Comparison of ENCODE assay signal across 16 mouse cellular contexts in genomic region chr9:119025263-119025662, GRCm38 (mm10). TPM values are rescaled to one million over a fixed set of nuclear protein-coding genes. Genes with fewer than 3 reads are reported as not detected.
A peak's percentile ranks its signal among the peaks of the same experiment; 100 is the strongest.
DNase-seq lines count a peak whose midpoint lies in the region; ATAC-seq and TF ChIP-seq lines count a peak whose summit lies in the region.
"Had no signal": no experiment of that assay in that cellular context is flagged by ENCODE, and none has a peak within 500 bp of the region (broad histone marks: within the 10 kb centered on the region; RNA-seq: fewer than 3 reads in every experiment).

No protein-coding gene starts in this region.

- H3K4me1 ChIP-seq in intestine, embryonic 15.5 days (replicated peaks) = peaks cover 2% of the 10 kb centered on the region; the same call in 1 of the 2 replicates
- peaks cover 70% of the 10 kb centered on the region for H3K4me1 ChIP-seq in kidney, embryonic 15.5 days
- peaks cover 35% of the 10 kb centered on the region for H3K4me1 ChIP-seq in limb, embryonic 12.5 days (replicated peaks)
- H3K4me1 ChIP-seq: hindbrain, embryonic 12.5 days; midbrain, embryonic 12.5 days had no signal

- H3K27me3 ChIP-seq in intestine, embryonic 15.5 days (replicated peaks) = no peaks in the 10 kb centered on the region
- H3K27me3 ChIP-seq in kidney, embryonic 15.5 days = no peaks in the 10 kb centered on the region
- no peaks in the 10 kb centered on the region for H3K27me3 ChIP-seq in limb, embryonic 12.5 days
- H3K27me3 ChIP-seq: hindbrain, embryonic 12.5 days; midbrain, embryonic 12.5 days had no signal

- H3K4me2 ChIP-seq in intestine, embryonic 15.5 days (replicated peaks) = no peak overlapping the region
- peak overlapping the region; percentile 30; the same call in 1 of the 2 replicates for H3K4me2 ChIP-seq in kidney, embryonic 15.5 days
- no peak overlapping the region for H3K4me2 ChIP-seq in limb, embryonic 12.5 days
- H3K4me2 ChIP-seq: hindbrain, embryonic 12.5 days; midbrain, embryonic 12.5 days had no signal

- WGBS in intestine, embryonic 15.5 days = 59% methylated on average over 6 of the region's 6 CpGs
- WGBS in kidney, embryonic 15.5 days = 25% methylated on average over 6 of the region's 6 CpGs
- WGBS in limb, embryonic 12.5 days = 57% methylated on average over 6 of the region's 6 CpGs

- H3K9me3 ChIP-seq in intestine, embryonic 15.5 days = no peaks in the 10 kb centered on the region
- H3K9me3 ChIP-seq in kidney, embryonic 15.5 days (replicated peaks) = no peaks in the 10 kb centered on the region
- no peaks in the 10 kb centered on the region for H3K9me3 ChIP-seq in limb, embryonic 12.5 days
- H3K9me3 ChIP-seq: hindbrain, embryonic 12.5 days; midbrain, embryonic 12.5 days had no signal

- H3K27ac ChIP-seq in gastrocnemius, adult 2 months = 0 out of 2 replicates have a peak overlapping the region, but pooled peaks have one; percentile 8
- 0 out of 2 replicates have a peak overlapping the region, but pooled peaks have one; percentile 3 for H3K27ac ChIP-seq in intestine, embryonic 15.5 days
- H3K27ac ChIP-seq in kidney, embryonic 15.5 days = peak overlapping the region; percentile 95
- peak overlapping the region; percentile 66; the same call in 1 of the 2 replicates for H3K27ac ChIP-seq in limb, embryonic 12.5 days
- H3K27ac ChIP-seq: heart, adult 2 months; hindbrain, embryonic 12.5 days; liver, embryonic 14.5 days; midbrain, embryonic 12.5 days had no signal

- no peaks in the 10 kb centered on the region; the same call in 1 of the 2 replicates for H3K36me3 ChIP-seq in intestine, embryonic 15.5 days
- peaks cover 30% of the 10 kb centered on the region for H3K36me3 ChIP-seq in kidney, embryonic 15.5 days
- peaks cover 31% of the 10 kb centered on the region for H3K36me3 ChIP-seq in limb, embryonic 12.5 days
- H3K36me3 ChIP-seq: hindbrain, embryonic 12.5 days; midbrain, embryonic 12.5 days had no signal

- no peak for DNase-seq in gastrocnemius, adult 2 months
- DNase-seq in gastrocnemius, postnatal 4 days (ENCODE audit: low spot score in 2 of 2) = no peak
- no peak for DNase-seq in frontal cortex, postnatal 36 days (ENCODE audit: low spot score in 2 of 2)
- no peak for DNase-seq in ovary, adult 18-20 months (ENCODE audit: low spot score)
- no peak for DNase-seq in heart, postnatal 25 days (ENCODE audit: low spot score)
- DNase-seq: heart, adult 2 months; right cerebral cortex, postnatal 25 days; thymus, postnatal 25 days had no signal

- no peak overlapping the region for H3K9ac ChIP-seq in intestine, embryonic 15.5 days
- H3K9ac ChIP-seq in kidney, embryonic 15.5 days = no peak overlapping the region; the same call in 1 of the 2 replicates
- H3K9ac ChIP-seq in limb, embryonic 12.5 days (replicated peaks) = no peak overlapping the region
- H3K9ac ChIP-seq: hindbrain, embryonic 12.5 days; liver, embryonic 14.5 days; midbrain, embryonic 12.5 days had no signal

- intact Hi-C loops in gastrocnemius, adult 2 months (cut with DNase I) = no loop called here
- intact Hi-C loops in heart, postnatal 25 days (cut with DNase I) = no loop called here

- no peak for ATAC-seq in intestine, embryonic 15.5 days
- peak; percentile 55 for ATAC-seq in kidney, embryonic 15.5 days (replicated peaks; ENCODE audit: low FRiP score)
- no peak for ATAC-seq in limb, embryonic 12.5 days (ENCODE audit: insufficient number of reproducible peaks, insufficient read depth, low FRiP score, low TSS enrichment, low read depth)
- ATAC-seq: forebrain, embryonic 16.5 days; inflammation-experienced regulatory T-cells, adult 6 months had no signal

- no peak for TF ChIP-seq CTCF in gastrocnemius, adult 2 months (IDR thresholded peaks at IDR 0.05)

- H3K4me3 ChIP-seq in gastrocnemius, adult 2 months = no peak overlapping the region
- no peak overlapping the region for H3K4me3 ChIP-seq in intestine, embryonic 15.5 days (replicated peaks)
- no peak overlapping the region for H3K4me3 ChIP-seq in kidney, embryonic 15.5 days (replicated peaks)
- H3K4me3 ChIP-seq in limb, embryonic 12.5 days (replicated peaks) = no peak overlapping the region
- H3K4me3 ChIP-seq: heart, adult 2 months; hindbrain, embryonic 12.5 days; midbrain, embryonic 12.5 days had no signal

RNA-seq across cellular contexts. Expression of gene Vill, which starts 27.3 kb away (rescaled TPM):
- under 1 TPM in 1 of 2 experiments, not detected in 1; 0.45 TPM for total RNA-seq in gastrocnemius, adult 2 months (2021)
- total RNA-seq in gastrocnemius, postnatal 4 days (2021) = 1 to 10 TPM in 1 of 2 experiments, under 1 TPM in 1; 0.86 to 1.7 TPM
- 16.1 and 17.2 TPM in 2 replicates for polyA plus RNA-seq in intestine, embryonic 15.5 days (2015; fragmentation: Nextera tagmentation; extraction: Ambion mirVana)
- polyA plus RNA-seq in kidney, embryonic 15.5 days (2015; fragmentation: Nextera tagmentation; extraction: Ambion mirVana) = 36.4 and 46.2 TPM in 2 replicates
- 42.1 and 42.4 TPM in 2 replicates for polyA plus RNA-seq in limb, embryonic 12.5 days (2016; fragmentation: Nextera tagmentation; extraction: Ambion mirVana)
- total RNA-seq in heart, postnatal 25 days (2021) = 1 to 10 TPM in 1 of 2 experiments, under 1 TPM in 1; 0.52 to 1.2 TPM

Comparison
In these comparisons a context has a peak if more than half of its experiments do, and no peak if none do; other contexts are left out.
1. H3K27ac ChIP-seq: peak in every context shown above with its lines; median percentile 95 in kidney, embryonic 15.5 days; 66 in limb, embryonic 12.5 days; 8 in gastrocnemius, adult 2 months; 3 in intestine, embryonic 15.5 days.